Mouse (Mus musculus) megakaryocyte, embryonic 14.5 days (primary cell): ENCODE measurements around the gene Bcl7b.

Source experiments
- FLI1 ChIP-seq: IDR thresholded peaks from 2 replicates; pipeline ENCODE4 v1.6.1; 2012; ENCODE audit warnings: low read length, inconsistent platforms, mixed read lengths
- GATA1 ChIP-seq: IDR thresholded peaks from 3 replicates; pipeline ENCODE4 v1.6.1; 2012; ENCODE audit warnings: mixed read lengths, low read length, inconsistent platforms, borderline replicate concordance

- TF ChIP-seq GATA1, result no peak
- no peak for TF ChIP-seq FLI1
Observed at GRCm38 (mm10) chr5:135202763-135203162, 34.7 kb downstream of the Bcl7b start.
